Mouse (Mus musculus): ENCODE data around the gene Mnat1.

The Mnat1 gene

GRCm38 (mm10) chr12:73317706-73318686, 194.5 kb downstream of the Mnat1 start:
- no peak for TF ChIP-seq GATA4 (IDR thresholded peaks at IDR 0.05; ENCODE audit: insufficient replicate concordance, low read length)

All from liver, adult (tissue).